Mouse (Mus musculus) bone marrow macrophage, adult 2 months (primary cell): ENCODE measurements at regions not wholly inside any gene's neighbourhood (a gene's known extent, or its start where the extent isn't known, plus 50 kb on each side); places are given as distances from the start of the nearest gene placed in this dataset.

Experiments
- CTCF ChIP-seq: IDR thresholded peaks from 2 replicates; pipeline ENCODE4 v1.5.1; 2012; ENCODE audit warnings: low read depth, mild to moderate bottlenecking, low read length, moderate library complexity
- POLR2A ChIP-seq: IDR thresholded peaks from 2 replicates; pipeline ENCODE4 v1.6.1; 2012; ENCODE audit warnings: mild to moderate bottlenecking, low read depth, low read length, borderline replicate concordance

DNA sequence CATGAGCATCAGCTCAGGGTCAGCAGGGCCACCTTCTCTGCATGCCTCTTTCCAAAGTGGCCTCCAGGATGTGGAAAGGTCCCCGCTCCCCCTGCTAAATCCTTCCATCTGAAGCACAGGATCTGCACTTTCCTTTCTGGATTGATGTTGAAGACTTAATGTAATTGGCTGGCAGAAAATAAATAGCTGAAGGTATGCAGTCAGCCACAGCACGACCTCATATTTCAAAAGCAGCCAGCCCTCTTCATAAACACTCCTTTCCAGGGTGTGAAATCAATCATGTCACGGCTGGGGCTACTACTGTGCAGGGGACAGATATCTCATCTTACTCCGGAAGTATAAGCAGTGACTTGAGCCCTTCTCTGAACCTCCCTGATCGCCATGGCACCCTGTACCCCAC lies 132.9 kb upstream of the Tsc22d1 start:
- no peak for TF ChIP-seq CTCF
- no peak for TF ChIP-seq POLR2A
